Comparison of ENCODE assay signal across 26 mouse cellular contexts in genomic region chr2:78010066-78010690, GRCm38 (mm10).
"Had no signal": no experiment of that assay in that cellular context is flagged by ENCODE, and none has a peak within 500 bp of the region (broad histone marks: within the 10 kb centered on the region; RNA-seq: fewer than 3 reads in every experiment).

No protein-coding gene starts in this region.

- H3K4me1 ChIP-seq: heart, embryonic 13.5 days; heart, embryonic 15.5 days; hindbrain, embryonic 13.5 days; hindbrain, embryonic 15.5 days; intestine, embryonic 15.5 days; limb, embryonic 13.5 days; limb, embryonic 15.5 days; liver, embryonic 12.5 days had no signal

- H3K9ac ChIP-seq: heart, embryonic 13.5 days; heart, embryonic 15.5 days; hindbrain, embryonic 13.5 days; hindbrain, embryonic 15.5 days; intestine, embryonic 15.5 days; limb, embryonic 13.5 days; limb, embryonic 15.5 days; liver, embryonic 12.5 days; liver, embryonic 14.5 days had no signal

- H3K27ac ChIP-seq: heart, adult 2 months; heart, embryonic 13.5 days; heart, embryonic 15.5 days; hindbrain, embryonic 13.5 days; hindbrain, embryonic 15.5 days; hindbrain, postnatal 0 days; intestine, embryonic 15.5 days; layer of hippocampus, adult 2 months; limb, embryonic 13.5 days; limb, embryonic 15.5 days; liver, embryonic 12.5 days; liver, embryonic 14.5 days had no signal

- H3K27me3 ChIP-seq: heart, embryonic 13.5 days; heart, embryonic 15.5 days; hindbrain, embryonic 13.5 days; hindbrain, embryonic 15.5 days; intestine, embryonic 15.5 days; limb, embryonic 13.5 days; limb, embryonic 15.5 days; liver, embryonic 12.5 days had no signal

- H3K4me3 ChIP-seq: heart, adult 2 months; heart, embryonic 13.5 days; heart, embryonic 15.5 days; hindbrain, embryonic 13.5 days; hindbrain, embryonic 15.5 days; intestine, embryonic 15.5 days; layer of hippocampus, adult 2 months; limb, embryonic 13.5 days; limb, embryonic 15.5 days; liver, embryonic 12.5 days had no signal

- H3K4me2 ChIP-seq: heart, embryonic 11.5 days; heart, embryonic 13.5 days; heart, embryonic 15.5 days; hindbrain, embryonic 13.5 days; hindbrain, embryonic 15.5 days; intestine, embryonic 15.5 days; limb, embryonic 13.5 days; limb, embryonic 15.5 days; liver, embryonic 12.5 days had no signal

- DNase-seq: gastrocnemius, postnatal 14 days; gastrocnemius, postnatal 36 days; heart, adult 11 months; heart, adult 2 months; heart, postnatal 14 days; heart, postnatal 36 days; kidney, adult 18-20 months; kidney, adult 8-10 months; kidney, postnatal 10 days; kidney, postnatal 25 days; kidney, postnatal 4 days; left cerebral cortex, postnatal 4 days had no signal

- ATAC-seq: hindbrain, postnatal 0 days; inflammation-experienced regulatory T-cells, adult 6 months; intestine, embryonic 15.5 days; intestine, postnatal 0 days; liver, embryonic 12.5 days had no signal

- H3K9me3 ChIP-seq: heart, embryonic 13.5 days; heart, embryonic 15.5 days; hindbrain, embryonic 13.5 days; hindbrain, embryonic 15.5 days; intestine, embryonic 15.5 days; limb, embryonic 13.5 days; limb, embryonic 15.5 days; liver, embryonic 12.5 days had no signal

- H3K36me3 ChIP-seq: heart, embryonic 13.5 days; heart, embryonic 15.5 days; hindbrain, embryonic 13.5 days; hindbrain, embryonic 15.5 days; intestine, embryonic 15.5 days; limb, embryonic 13.5 days; limb, embryonic 15.5 days; liver, embryonic 12.5 days had no signal
